Mouse (Mus musculus): ENCODE results near the gene Olfr1233.

The Olfr1233 gene

GRCm38 (mm10) chr2:89342298-89342697, at the start of gene Olfr1233:
Gene Olfr1233, minus strand, starts transcription at chr2:89342398.
- DNase-seq (ENCODE audit: low read depth), result no peak

- DNase-seq (ENCODE audit: low read depth), result no peak
Measured at GRCm38 (mm10) chr2:89364765-89365164, 22.6 kb upstream of the Olfr1233 start, which contains the start of gene Olfr1234. Gene Olfr1234, minus strand, starts transcription at chr2:89364865.

GRCm38 (mm10) chr2:89329575-89329974, 12.6 kb downstream of the Olfr1233 start, which contains the start of gene Olfr1232:
Gene Olfr1232, minus strand, starts transcription at chr2:89329675.
- DNase-seq (ENCODE audit: low read depth), result no peak

DNA sequence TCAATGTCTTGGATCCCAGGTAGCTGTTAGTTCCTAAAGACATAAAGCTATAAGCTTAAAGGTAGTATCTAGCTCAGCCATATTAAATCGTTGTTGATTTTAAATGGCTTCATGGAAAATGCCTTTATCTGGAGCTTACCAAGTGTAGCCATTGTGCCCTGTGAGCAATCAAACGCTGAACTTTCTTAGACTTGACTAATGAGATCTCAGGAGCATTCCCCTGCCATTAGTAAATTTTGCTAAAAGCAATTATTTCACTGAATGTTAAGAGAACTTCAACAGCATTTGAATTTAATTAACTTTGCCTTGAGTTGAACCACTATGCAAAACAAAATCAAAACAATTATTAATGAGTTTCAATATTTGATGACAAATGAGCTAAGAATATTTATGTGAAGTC, 35.2 kb downstream of the Olfr1233 start, which contains the start of gene Olfr1231:
Gene Olfr1231 (minus strand): TSS at position 101 of the 400 bp plus-strand sequence.
- no peak for DNase-seq (ENCODE audit: low read depth)

- DNase-seq (ENCODE audit: low read depth), result no peak
Measured at GRCm38 (mm10) chr2:89297168-89297567, 45.0 kb downstream of the Olfr1233 start, which contains the start of gene Olfr1230. Gene Olfr1230, minus strand, starts transcription at chr2:89297268.

- no peak for DNase-seq (ENCODE audit: low read depth)
Measured at GRCm38 (mm10) chr2:89287914-89288313, 54.3 kb downstream of the Olfr1233 start, which contains the start of gene Olfr1229. Gene Olfr1229, minus strand, starts transcription at chr2:89288014.
